Mouse (Mus musculus) liver, embryonic 11.5 days (tissue): ENCODE results near the gene Exoc4. TPM values are rescaled to one million over a fixed set of nuclear protein-coding genes. Genes with fewer than 3 reads are reported as not detected.

ENCODE experiments used
- polyA plus RNA-seq: library from polyadenylated mRNA; unstranded; fragments of >200 nt; fragmentation: Nextera tagmentation; extraction: Ambion mirVana; gene quantifications from 2 replicates; pipeline ENCODE4 v1.2.1, GENCODE M21; 2014

The Exoc4 gene
- polyA plus RNA-seq, 1 experiment from 2014 or later, result 20.9 TPM

Other genes with a start within 250 kb of the Exoc4 start
- gene Chchd3, start 188.8 kb upstream of the Exoc4 start, polyA plus RNA-seq, result 149 and 150 TPM in 2 replicates